Mouse (Mus musculus): ENCODE results near the gene Hamp. TPM values are rescaled to one million over a fixed set of nuclear protein-coding genes. Genes with fewer than 3 reads are reported as not detected.
"Not testable (repeated sequence)": the region's sequence is repeated elsewhere in the genome, so short reads cannot be mapped to it uniquely, and the experiment has no call there.

Hamp gene
- total RNA-seq, 2 experiments from 2014 or later, result not detected

GRCm38 (mm10) chr7:30956756-30957366, 13.0 kb upstream of the Hamp start, which contains the start of gene Usf2:
Gene Usf2 (minus strand): TSS chr7:30956803.
- intact Hi-C loops (cut with DNase I), result no loop called here
- DNase-seq, result peak; percentile 68 to 74

DNA sequence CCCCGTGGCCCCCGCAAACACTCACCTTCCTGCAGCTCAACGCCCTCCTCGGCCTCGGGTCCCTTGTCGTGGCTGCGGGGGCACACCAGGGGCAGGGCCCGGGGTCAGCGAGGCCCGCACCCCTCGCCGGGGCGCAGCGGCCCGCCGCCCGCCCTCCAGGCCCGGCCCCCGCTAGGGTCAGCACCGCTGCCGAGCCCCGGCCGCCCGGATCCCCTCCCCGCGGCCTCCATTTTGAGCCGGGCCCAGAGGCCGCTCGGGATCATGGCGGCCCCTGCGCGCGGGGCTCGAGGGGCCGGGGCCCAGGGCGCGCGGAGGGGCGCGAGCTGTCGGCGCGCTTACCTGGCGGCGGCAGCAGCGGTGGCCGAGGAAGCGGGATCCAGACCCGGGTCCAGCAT, 12.5 kb upstream of the Hamp start:
- DNase-seq, result no peak
- intact Hi-C loops (cut with DNase I), result no loop called here

GRCm38 (mm10) chr7:30955584-30956356, 11.9 kb upstream of the Hamp start:
- peak; percentile 90 to 91 for DNase-seq
- intact Hi-C loops (cut with DNase I), result no loop called here

- intact Hi-C loops (cut with DNase I), result no loop called here
- DNase-seq, result no peak
Observed at GRCm38 (mm10) chr7:30954971-30955520, 11.2 kb upstream of the Hamp start.

- DNase-seq, result no peak
Observed at GRCm38 (mm10) chr7:30954036-30954435, 10.2 kb upstream of the Hamp start.

GRCm38 (mm10) chr7:30953459-30953858, 9.6 kb upstream of the Hamp start:
- intact Hi-C loops (cut with DNase I), result no loop called here
- no peak for DNase-seq

More at GRCm38 (mm10) chr7:30954036-30954435, 10.2 kb upstream of the Hamp start:
- intact Hi-C loops (cut with DNase I), result no loop called here

DNA sequence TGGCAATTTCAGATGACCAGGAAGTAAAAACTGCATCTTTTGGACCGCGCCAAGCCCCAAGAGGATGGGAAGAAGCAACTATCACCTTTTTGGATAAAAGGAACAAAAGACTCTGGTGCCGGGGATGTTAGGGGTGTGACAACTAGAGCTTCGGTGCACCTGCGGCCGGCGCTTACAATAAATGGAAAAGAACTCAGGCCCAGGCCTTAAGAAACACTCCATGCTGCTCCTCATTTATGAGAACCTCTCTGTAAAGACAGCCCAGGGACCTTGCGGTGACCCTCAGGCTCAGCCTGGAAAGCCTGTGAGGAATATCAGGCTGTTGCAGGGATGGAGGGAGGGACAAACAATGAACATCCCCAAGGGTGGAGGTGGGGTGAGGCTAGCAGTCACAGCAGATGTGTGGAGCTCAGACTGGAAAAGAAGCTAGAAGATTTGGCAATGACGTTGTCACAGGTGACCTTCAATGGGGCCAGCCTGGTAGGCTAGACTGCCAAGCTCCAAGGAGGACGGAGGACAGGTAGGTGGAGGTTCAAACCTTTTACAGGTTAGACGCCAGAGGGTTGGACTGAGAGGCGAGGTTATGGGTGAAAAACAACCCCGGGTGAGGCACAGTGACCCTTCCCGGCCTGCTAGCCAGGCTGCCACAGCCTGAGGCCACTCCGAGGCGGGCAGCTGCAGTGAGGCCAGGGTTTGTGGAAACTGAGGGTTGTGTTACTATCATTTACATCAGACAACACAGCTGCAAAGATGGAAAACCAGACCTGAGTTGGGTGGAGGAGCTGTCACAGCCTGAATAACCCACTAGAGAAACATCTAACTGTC, 8.8 kb upstream of the Hamp start:
- intact Hi-C loops (cut with DNase I), result no loop called here
- DNase-seq, result no peak

GRCm38 (mm10) chr7:30949902-30950301, 6.1 kb upstream of the Hamp start:
- intact Hi-C loops (cut with DNase I); DNase-seq: not testable (repeated sequence)

GRCm38 (mm10) chr7:30945876-30946275, 2.0 kb upstream of the Hamp start:
- no peak for DNase-seq
- intact Hi-C loops (cut with DNase I), result no loop called here

- intact Hi-C loops (cut with DNase I); DNase-seq: not testable (repeated sequence)
Observed at GRCm38 (mm10) chr7:30945466-30945865, 1.6 kb upstream of the Hamp start.

GRCm38 (mm10) chr7:30944706-30945105, 874 bp upstream of the Hamp start:
- intact Hi-C loops (cut with DNase I); DNase-seq: not testable (repeated sequence)

GRCm38 (mm10) chr7:30942365-30942764, 1.5 kb downstream of the Hamp start:
- DNase-seq, result not testable (repeated sequence)
- intact Hi-C loops (cut with DNase I), result loop anchor here (2.0 kb wide), 1 partner anchor 20 kb away; no protein-coding TSS in a partner anchor

GRCm38 (mm10) chr7:30940070-30940469, 3.8 kb downstream of the Hamp start:
- DNase-seq; intact Hi-C loops (cut with DNase I): not testable (repeated sequence)

DNA sequence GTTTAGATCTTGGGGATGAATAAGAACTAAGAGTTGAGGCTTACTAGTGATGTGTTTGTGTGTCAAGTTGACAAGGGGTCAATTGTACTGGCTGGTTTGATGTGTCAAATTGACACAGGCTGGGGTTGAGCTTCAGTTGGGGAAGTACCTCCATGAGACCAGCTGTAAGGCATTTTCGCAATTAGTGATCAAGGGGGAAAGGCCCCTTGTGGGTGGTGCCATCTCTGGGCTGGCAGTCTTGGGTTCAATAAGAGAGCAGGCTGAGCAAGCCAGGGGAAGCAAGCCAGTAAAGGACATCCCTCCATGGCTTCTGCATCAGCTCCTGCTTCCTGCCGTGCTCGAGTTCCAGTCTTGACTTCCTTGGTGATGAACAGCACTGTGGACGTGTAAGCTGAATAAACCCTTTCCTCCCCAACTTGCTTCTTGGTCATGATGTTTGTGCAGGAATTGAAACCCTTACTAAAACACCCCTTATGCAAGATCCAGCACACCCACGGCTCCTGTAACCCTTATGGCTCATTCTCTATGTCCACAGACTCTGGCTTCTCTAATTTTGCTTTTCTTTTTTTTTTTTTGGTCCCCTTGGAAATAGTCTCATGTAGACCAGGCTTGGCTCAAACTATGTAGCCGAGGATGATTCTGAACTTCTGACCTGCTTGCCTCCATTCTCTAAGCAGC, 8.3 kb downstream of the Hamp start:
- DNase-seq; intact Hi-C loops (cut with DNase I): not testable (repeated sequence)

GRCm38 (mm10) chr7:30924581-30924980, 19.3 kb downstream of the Hamp start, which contains the start of gene Hamp2:
Gene Hamp2 (minus strand): TSS chr7:30924681.
- intact Hi-C loops (cut with DNase I); DNase-seq: not testable (repeated sequence)

DNA sequence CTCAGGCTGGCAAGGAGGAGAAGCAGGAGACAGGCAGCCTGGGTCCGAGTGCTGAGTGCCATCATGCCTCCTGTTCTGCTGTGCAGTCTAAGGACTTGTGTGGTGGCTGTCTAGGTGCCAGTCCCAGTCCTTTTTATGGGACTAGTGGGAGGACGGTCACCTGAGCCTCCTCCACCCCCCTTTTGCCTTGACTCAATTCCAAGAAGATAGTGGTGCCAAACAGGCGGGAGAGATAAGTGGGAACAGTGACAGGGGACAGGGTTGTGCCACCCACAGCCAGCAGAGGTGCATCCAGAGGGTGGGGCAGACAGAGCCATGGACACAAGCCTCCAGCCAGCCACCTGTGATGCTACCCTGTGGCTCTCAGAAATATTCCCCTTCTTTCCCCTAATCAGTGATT, 19.8 kb downstream of the Hamp start:
- intact Hi-C loops (cut with DNase I), result no loop called here
- no peak for DNase-seq

GRCm38 (mm10) chr7:30922490-30922889, 21.3 kb downstream of the Hamp start:
- DNase-seq, result not testable (repeated sequence)
- intact Hi-C loops (cut with DNase I), result loop anchor here (2.0 kb wide), 1 partner anchor 20 kb away; no protein-coding TSS in a partner anchor

DNA sequence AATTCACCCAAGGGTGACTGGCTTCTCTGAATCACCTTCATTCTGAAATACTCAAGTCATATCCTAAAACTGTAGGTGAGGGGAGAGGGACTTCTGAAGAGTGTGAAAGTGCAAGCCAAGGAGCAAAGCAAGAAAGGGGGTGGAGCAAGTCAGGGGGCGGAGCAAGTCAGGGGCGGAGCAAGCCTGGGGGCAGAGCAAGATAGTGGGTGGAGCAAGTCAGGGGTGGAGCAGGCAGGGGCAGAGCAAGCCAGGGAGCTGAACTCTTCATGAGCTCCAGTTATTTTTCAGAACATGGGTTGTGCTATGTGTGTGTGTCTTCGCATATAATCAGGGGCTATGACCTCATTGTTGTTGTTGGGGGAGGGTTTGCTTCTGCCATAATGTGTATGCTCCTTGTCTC, 23.6 kb downstream of the Hamp start:
- intact Hi-C loops (cut with DNase I), result no loop called here
- no peak for DNase-seq

GRCm38 (mm10) chr7:30917219-30917618, 26.6 kb downstream of the Hamp start:
- intact Hi-C loops (cut with DNase I), result no loop called here
- no peak for DNase-seq

- DNase-seq, result no peak
- intact Hi-C loops (cut with DNase I), result no loop called here
Observed at GRCm38 (mm10) chr7:30916713-30917112, 27.1 kb downstream of the Hamp start.

All from gastrocnemius, postnatal 36 days (tissue).